Mouse (Mus musculus) R1 (cell line): ENCODE results near the gene Cd164l2.
A peak's percentile ranks its signal among the peaks of the same experiment; 100 is the strongest.

Source experiments
- DNase-seq: peaks from one replicate; pipeline ENCODE4 v3.0.0-alpha.2; 2018; ENCODE audit warnings: low read depth, low spot score

Cd164l2 gene

GRCm38 (mm10) chr4:133194482-133194881 lies 17.4 kb upstream of the Cd164l2 start:
- DNase-seq: no peak

GRCm38 (mm10) chr4:133195014-133195413 lies 16.9 kb upstream of the Cd164l2 start:
- DNase-seq: no peak

GRCm38 (mm10) chr4:133196136-133196535 lies 15.8 kb upstream of the Cd164l2 start:
- no peak for DNase-seq

GRCm38 (mm10) chr4:133196852-133197251 lies 15.1 kb upstream of the Cd164l2 start:
- DNase-seq: no peak

- no peak for DNase-seq
These were observed 14.6 kb upstream of the Cd164l2 start for GRCm38 (mm10) chr4:133197355-133197754.

- no peak for DNase-seq
These were observed 14.1 kb upstream of the Cd164l2 start for GRCm38 (mm10) chr4:133197801-133198286.

- no peak for DNase-seq
These were observed 13.4 kb upstream of the Cd164l2 start for GRCm38 (mm10) chr4:133198337-133199180.

- no peak for DNase-seq
These were observed 12.2 kb upstream of the Cd164l2 start for GRCm38 (mm10) chr4:133199743-133200142.

- DNase-seq: no peak
These were observed 11.6 kb upstream of the Cd164l2 start for GRCm38 (mm10) chr4:133200343-133200742.

- DNase-seq: peak; percentile 35
These were observed 10.7 kb upstream of the Cd164l2 start for GRCm38 (mm10) chr4:133201006-133201771.

- DNase-seq: no peak
These were observed 9.7 kb upstream of the Cd164l2 start for GRCm38 (mm10) chr4:133202254-133202653.

GRCm38 (mm10) chr4:133203591-133203990 lies 8.3 kb upstream of the Cd164l2 start:
- no peak for DNase-seq

- no peak for DNase-seq
These were observed 7.6 kb upstream of the Cd164l2 start for GRCm38 (mm10) chr4:133204379-133204778.

GRCm38 (mm10) chr4:133209366-133209765 lies 2.6 kb upstream of the Cd164l2 start:
- DNase-seq: peak; percentile 79

- no peak for DNase-seq
These were observed 1.7 kb upstream of the Cd164l2 start for GRCm38 (mm10) chr4:133210023-133210787.

- no peak for DNase-seq
These were observed 1.0 kb upstream of the Cd164l2 start for GRCm38 (mm10) chr4:133210788-133211390.

- peak; percentile 82 for DNase-seq
These were observed 784 bp downstream of the Cd164l2 start for GRCm38 (mm10) chr4:133212562-133213267.

- peak; percentile 55 for DNase-seq
These were observed 1.3 kb downstream of the Cd164l2 start for GRCm38 (mm10) chr4:133213268-133213590.

- no peak for DNase-seq
These were observed 1.7 kb downstream of the Cd164l2 start for GRCm38 (mm10) chr4:133213661-133214060.

GRCm38 (mm10) chr4:133217641-133218040 lies 5.7 kb downstream of the Cd164l2 start:
- peak; percentile 79 for DNase-seq

GRCm38 (mm10) chr4:133218745-133219144 lies 6.8 kb downstream of the Cd164l2 start:
- no peak for DNase-seq
